Mouse (Mus musculus) spleen, adult 2 months (tissue): Measurements from ENCODE around the gene Sgip1.

ENCODE experiments used
- CTCF ChIP-seq: fragments of 200-500 bp; IDR thresholded peaks from 2 replicates; pipeline ENCODE4 v1.5.1; 2011; ENCODE audit warnings: mild to moderate bottlenecking, inconsistent platforms; ENCODE audit not compliant: insufficient read depth, insufficient read length, insufficient replicate concordance; ENCODE audit errors: extremely low read depth
- POLR2A ChIP-seq: fragments of 200-500 bp; IDR thresholded peaks from 2 replicates; pipeline ENCODE4 v1.6.1; 2011; ENCODE audit warnings: low read depth, low read length, inconsistent platforms

- no peak for TF ChIP-seq CTCF
- TF ChIP-seq POLR2A, result no peak
Measured at GRCm38 (mm10) chr4:102792100-102792790, 51.1 kb downstream of the Sgip1 start.
